Mouse (Mus musculus) heart, postnatal 25 days (tissue): ENCODE data around the gene Rab11fip4. TPM values are rescaled to one million over a fixed set of nuclear protein-coding genes. Genes with fewer than 3 reads are reported as not detected.
"Not testable (repeated sequence)": the region's sequence is repeated elsewhere in the genome, so short reads cannot be mapped to it uniquely, and the experiment has no call there.

Source experiments
- DNase-seq: peaks from one replicate; pipeline ENCODE4 v3.0.0; 2022; ENCODE audit warnings: low spot score
- intact Hi-C: fragments of 180-260 bp; cut with DNase I; formaldehyde crosslinking; loops from one replicate; pipeline ENCODE4 v1.15.1; 2025
- total RNA-seq, 2 experiments: library from RNA; stranded (reverse); gene quantifications; 2 replicates each; pipeline ENCODE4 v1.2.3; 2021

Gene Rab11fip4
- total RNA-seq, 2 experiments from 2014 or later = 0.06 to 0.29 TPM

DNA sequence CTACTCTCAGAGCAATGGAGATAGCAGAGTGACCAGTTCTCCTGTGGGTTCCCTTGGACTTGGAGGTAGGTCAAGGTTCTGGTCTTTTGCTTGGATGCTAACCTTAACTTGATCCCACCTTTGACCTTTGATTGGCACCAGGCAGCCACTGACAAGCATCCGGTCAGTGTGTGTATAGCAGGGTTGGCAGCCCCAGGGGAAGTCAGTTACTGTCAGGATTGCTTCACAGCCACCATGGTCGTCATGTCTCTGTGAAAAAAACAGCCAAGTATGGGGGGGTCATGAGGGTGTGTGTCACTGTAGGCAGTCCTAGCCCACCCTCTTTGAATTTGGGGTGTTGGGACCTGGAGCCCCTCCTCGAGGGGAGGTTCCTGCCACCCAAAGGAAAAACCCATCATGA, 83.2 kb downstream of the Rab11fip4 start:
- intact Hi-C loops = no loop called here
- DNase-seq = no peak

GRCm38 (mm10) chr11:79674632-79675031, 83.6 kb downstream of the Rab11fip4 start:
- intact Hi-C loops = no loop called here

GRCm38 (mm10) chr11:79675285-79675684, 84.3 kb downstream of the Rab11fip4 start:
- intact Hi-C loops = no loop called here
- no peak for DNase-seq

More at GRCm38 (mm10) chr11:79674632-79675031, 83.6 kb downstream of the Rab11fip4 start:
- no peak for DNase-seq

DNA sequence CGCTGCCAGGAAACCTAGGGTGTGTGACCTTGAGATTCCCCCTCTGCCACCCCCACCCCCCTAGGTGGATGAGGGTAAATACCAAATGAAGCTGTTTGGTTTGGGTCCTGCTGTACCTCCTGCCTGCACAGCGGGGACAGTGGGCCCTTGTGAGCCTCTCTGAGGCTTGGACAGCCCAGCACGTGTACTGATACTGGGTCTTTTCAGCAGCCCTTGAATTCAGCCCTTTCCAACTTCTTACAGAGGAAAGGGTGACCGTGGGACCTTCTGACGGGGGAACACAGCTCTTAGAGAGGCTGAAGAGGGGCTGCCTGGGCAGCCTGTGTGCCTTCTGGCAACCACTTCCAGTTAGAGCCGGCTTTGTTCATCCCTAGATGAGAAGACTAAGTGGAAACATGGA, 85.0 kb downstream of the Rab11fip4 start:
- no peak for DNase-seq
- intact Hi-C loops = no loop called here

- intact Hi-C loops = no loop called here
- DNase-seq = no peak
These were observed 85.5 kb downstream of the Rab11fip4 start for GRCm38 (mm10) chr11:79676483-79676967.

GRCm38 (mm10) chr11:79677402-79677801, 86.4 kb downstream of the Rab11fip4 start:
- no peak for DNase-seq
- intact Hi-C loops = no loop called here

- intact Hi-C loops = no loop called here
These were observed 87.5 kb downstream of the Rab11fip4 start for GRCm38 (mm10) chr11:79678363-79679153.

DNA sequence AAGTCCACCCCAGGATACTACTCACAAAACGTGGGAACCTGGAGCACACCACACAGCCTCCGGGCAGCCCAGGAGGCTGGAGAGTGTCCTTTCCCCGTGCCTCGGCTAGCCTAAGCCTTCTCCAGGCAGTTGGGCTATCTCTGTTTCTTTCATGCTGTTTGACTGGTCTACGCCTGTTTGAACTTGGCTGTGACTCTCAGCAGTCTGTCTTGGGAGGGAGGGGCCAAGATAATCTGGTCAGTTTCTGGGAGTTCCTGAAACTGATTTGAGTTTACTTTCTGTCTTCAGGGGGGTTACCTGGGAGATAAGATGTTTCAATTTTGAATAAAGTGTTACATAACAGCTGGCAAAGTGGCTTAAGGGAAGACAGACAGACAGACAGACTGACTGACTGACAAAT, 88.9 kb downstream of the Rab11fip4 start:
- intact Hi-C loops = no loop called here
- DNase-seq = no peak

More at GRCm38 (mm10) chr11:79678363-79679153, 87.5 kb downstream of the Rab11fip4 start:
- DNase-seq = no peak

GRCm38 (mm10) chr11:79680559-79680958, 89.5 kb downstream of the Rab11fip4 start:
- intact Hi-C loops = no loop called here
- no peak for DNase-seq

GRCm38 (mm10) chr11:79681182-79681581, 90.2 kb downstream of the Rab11fip4 start:
- no peak for DNase-seq
- intact Hi-C loops = no loop called here

DNA sequence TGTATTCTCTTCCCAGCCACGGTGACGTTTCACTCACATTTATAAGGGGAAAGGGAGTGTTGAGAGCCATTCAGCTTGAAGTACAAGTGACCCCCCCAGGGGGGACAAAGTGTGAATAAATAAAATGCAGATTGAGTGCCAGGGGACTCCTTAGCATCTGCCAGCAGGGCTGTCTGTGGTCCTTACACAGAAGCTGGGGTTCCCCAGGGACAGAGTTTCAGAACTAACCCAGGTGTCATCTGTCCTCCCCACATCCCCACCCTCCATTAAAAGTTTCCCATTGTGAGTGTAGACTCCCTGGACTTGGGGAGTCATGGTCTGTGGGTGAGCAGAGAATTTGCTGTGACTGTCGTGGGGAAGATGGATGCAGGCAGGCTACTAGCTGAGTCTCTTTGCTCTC, 90.8 kb downstream of the Rab11fip4 start:
- intact Hi-C loops = no loop called here
- no peak for DNase-seq

DNA sequence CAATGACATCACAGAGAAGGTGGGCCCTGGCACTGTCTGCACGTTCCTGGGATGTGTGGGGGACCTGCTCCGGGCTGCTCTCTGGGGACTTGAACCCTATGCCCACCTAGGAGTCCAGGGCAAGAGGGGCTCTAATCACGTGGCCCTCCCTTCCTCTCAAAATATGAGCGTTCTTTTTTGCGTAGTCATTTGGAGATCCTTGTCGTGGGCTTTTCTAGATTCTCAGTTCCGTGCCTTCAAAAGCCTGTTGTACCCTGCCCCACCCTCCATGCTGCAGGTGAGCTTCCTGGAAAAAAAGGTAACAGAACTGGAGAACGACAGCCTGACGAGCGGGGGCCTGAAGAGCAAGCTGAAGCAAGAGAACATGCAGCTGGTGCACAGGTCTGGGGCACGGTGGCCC, 94.1 kb downstream of the Rab11fip4 start:
- intact Hi-C loops = no loop called here
- DNase-seq = no peak

DNA sequence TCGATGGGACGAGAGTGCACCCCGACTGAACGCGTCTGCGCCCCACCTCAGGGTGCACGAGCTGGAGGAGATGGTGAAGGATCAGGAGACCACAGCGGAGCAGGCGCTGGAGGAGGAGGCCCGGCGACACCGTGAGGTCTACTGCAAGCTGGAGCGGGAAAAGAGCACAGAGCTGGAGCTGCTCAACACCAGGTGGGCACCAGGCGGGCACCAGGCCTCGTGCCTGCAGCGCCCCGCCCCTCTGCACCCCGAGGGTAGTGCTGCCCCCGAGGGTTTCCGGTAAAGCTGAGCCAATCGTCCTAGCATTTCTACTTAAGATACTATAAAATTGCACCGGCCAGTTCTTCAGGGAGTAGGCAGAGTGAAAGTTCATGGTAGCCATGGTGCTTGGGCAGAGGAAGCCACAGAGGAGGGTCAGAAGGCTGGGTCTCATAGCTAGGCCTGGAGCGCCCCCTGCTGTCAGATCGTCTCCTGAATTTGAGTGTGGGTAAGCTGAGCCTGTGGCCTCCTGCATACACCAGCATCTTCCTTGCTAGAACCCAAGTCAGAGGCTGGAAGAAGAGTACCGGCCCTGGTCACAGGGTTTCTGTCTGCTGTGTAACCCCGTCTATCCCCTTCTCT, 95.6 kb downstream of the Rab11fip4 start:
- DNase-seq = peak; percentile 57
- intact Hi-C loops = loop anchor here (1.0 kb wide), 2 partner anchors 61 to 102 kb away; no protein-coding TSS in a partner anchor

GRCm38 (mm10) chr11:79689916-79690315, 98.9 kb downstream of the Rab11fip4 start:
- intact Hi-C loops = no loop called here
- no peak for DNase-seq

- no peak for DNase-seq
- intact Hi-C loops = no loop called here
These were observed 100.5 kb downstream of the Rab11fip4 start for GRCm38 (mm10) chr11:79691513-79691912.

DNA sequence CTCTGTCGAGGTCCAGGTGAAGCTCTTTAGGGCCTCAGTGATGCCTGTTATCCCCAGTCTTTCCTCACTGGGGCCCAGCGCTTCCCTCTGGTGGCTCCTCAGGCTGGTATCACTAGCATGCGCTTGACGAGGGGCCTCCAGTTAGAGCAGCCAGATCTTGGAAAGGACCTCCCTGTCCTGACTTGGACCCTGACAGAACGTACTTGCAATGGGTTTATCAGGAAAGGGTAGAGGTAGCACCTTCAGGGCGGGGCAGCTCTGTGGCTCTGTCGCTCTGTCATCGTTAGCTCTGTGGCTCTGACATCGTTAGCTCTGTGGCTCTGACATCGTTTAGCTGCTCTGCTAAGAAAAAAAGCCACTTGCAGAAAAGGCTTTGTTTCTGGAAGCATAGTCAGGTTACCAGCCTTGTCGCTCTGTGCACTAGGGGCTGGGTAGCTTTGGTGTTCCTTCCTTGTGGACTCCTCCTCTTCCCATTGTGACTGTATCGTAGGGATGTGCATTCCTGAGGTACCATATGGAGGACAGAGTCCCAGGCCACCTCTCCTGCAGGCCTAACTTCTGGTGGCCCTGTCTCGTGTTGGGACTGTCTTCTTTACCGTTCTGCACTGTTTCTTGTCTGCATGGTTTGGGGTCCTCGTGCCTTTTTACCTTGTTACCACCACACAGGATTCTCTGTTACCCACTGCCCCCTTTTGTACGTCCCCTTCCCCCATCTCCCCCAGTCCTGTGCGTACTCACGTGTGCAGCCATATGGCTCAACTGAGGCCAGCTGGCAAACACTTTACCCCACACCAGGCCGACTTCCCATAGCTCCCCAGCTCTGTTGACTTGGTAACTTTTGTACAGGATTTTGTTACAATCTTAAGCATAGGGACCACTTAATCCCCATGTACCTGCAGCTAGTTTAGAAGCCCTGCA, 105.6 kb downstream of the Rab11fip4 start:
- intact Hi-C loops = no loop called here

DNA sequence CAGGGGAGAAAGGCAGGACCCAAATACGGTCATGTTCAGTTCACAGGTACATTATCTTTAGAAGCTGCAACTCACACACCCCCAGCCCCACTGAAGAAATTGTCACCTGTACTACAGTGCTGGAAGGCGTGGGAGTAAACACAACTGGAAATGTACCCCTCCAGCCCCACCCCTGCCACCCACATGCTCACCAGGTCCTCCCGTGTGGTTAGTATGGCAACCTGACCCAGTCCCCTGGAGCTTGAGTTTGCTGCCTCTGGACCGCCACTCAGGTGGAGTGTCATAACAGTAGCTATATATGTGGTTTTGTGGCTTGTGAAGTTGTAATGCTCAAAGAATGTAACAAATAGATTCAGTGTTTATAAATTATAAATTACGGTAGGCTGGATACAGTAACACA, 107.1 kb downstream of the Rab11fip4 start:
- DNase-seq = no peak
- intact Hi-C loops = no loop called here

More for the DNA sequence above, 105.6 kb downstream of the Rab11fip4 start:
- DNase-seq = no peak

DNA sequence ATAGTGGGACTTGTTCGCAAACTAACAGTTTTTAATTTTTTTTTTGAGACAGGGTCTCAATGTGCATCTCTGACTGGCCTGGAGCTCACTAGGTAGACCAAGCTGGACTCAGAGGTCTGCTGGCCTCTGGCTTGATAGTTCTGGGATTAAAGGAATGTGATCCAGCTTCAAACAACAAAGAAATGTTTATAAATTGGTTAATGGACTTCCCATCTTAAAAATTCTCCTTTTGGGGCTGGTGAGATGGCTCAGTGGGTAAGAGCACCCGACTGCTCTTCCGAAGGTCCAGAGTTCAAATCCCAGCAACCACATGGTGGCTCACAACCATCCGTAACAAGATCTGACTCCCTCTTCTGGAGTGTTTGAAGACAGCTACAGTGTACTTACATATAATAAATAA, 107.5 kb downstream of the Rab11fip4 start:
- intact Hi-C loops, DNase-seq: not testable (repeated sequence)

- intact Hi-C loops = no loop called here
- DNase-seq = no peak
These were observed 110.5 kb downstream of the Rab11fip4 start for GRCm38 (mm10) chr11:79701466-79701865.

DNA sequence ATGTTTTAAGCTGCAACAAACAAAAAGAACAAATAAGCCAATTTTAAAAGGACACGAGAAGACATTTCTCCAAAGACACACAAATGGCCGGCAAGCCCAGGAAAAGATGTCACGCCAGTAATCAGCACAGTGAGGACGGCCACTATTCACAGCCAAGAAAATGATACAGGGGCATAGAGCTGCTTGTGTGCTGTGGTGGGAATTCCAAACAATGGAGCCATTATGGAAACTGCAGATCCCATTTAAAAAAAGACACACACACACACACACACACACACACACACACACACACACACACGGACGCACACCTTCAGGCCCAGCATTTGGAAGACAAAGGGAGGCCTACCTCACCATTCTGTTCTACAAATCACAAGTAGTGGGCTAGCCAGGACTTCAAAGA, 111.1 kb downstream of the Rab11fip4 start:
- DNase-seq = no peak
- intact Hi-C loops = no loop called here
